Mouse (Mus musculus) MEL (cell line): ENCODE measurements around the gene Zgrf1. TPM values are rescaled to one million over a fixed set of nuclear protein-coding genes. Genes with fewer than 3 reads are reported as not detected.

ENCODE experiments used
- DNase-seq: peaks from one replicate; pipeline ENCODE4 v3.0.0; 2011; ENCODE audit warnings: low read depth, low spot score
- H3K27ac ChIP-seq: 2 replicates; pipeline ENCODE4 v1.5.1; 2012; ENCODE audit warnings: low read depth, mild to moderate bottlenecking, control low read depth, low read length, moderate library complexity; ENCODE audit not compliant: control insufficient read depth
- H3K27me3 ChIP-seq, 2 experiments: fragments of 150-350 bp in 1 of 2; sonication (generic) in 1 of 2; 2 replicates each; pipeline ENCODE4 v1.6.1; 2012; ENCODE audit warnings: low read length in 2 of 2, mild to moderate bottlenecking in 2 of 2, improper control_type of control experiment in 1 of 2, moderate library complexity in 1 of 2; ENCODE audit not compliant: insufficient read depth in 2 of 2, control insufficient read depth in 1 of 2
- H3K36me3 ChIP-seq, 2 experiments: 2 replicates each; pipeline ENCODE4 v1.6.1; 2012 to 2014; ENCODE audit warnings: low read length in 2 of 2, improper control_type of control experiment in 1 of 2, inconsistent platforms in 1 of 2, mild to moderate bottlenecking in 1 of 2; ENCODE audit not compliant: insufficient read depth in 2 of 2, control insufficient read depth in 1 of 2
- H3K4me1 ChIP-seq, 2 experiments: fragments of 150-350 bp in 1 of 2; sonication (generic) in 1 of 2; 2 replicates each; pipeline ENCODE4 v1.6.1; 2012; ENCODE audit warnings: low read length in 2 of 2, improper control_type of control experiment in 1 of 2, mild to moderate bottlenecking in 1 of 2; ENCODE audit not compliant: insufficient read depth in 2 of 2, control insufficient read depth in 1 of 2
- H3K4me3 ChIP-seq, 2 experiments: fragments of 150-350 bp in 1 of 2; sonication (generic) in 1 of 2; 2 replicates each; pipeline ENCODE4 v1.5.1; 2012; ENCODE audit warnings: low read depth in 2 of 2, low read length in 2 of 2, mild to moderate bottlenecking in 2 of 2, moderate library complexity in 2 of 2, control low read depth in 1 of 2, improper control_type of control experiment in 1 of 2; ENCODE audit not compliant: control insufficient read depth in 1 of 2, insufficient read depth in 1 of 2
- H3K79me2 ChIP-seq: 2 replicates; pipeline ENCODE4 v1.6.1; 2012; ENCODE audit warnings: mild to moderate bottlenecking, low read length, moderate library complexity; ENCODE audit not compliant: control insufficient read depth, poor library complexity, insufficient read depth
- H3K9ac ChIP-seq: 2 replicates; pipeline ENCODE4 v1.6.1; 2012; ENCODE audit warnings: low read depth, mild to moderate bottlenecking, control low read depth, low read length, moderate library complexity; ENCODE audit not compliant: control insufficient read depth, poor library complexity, severe bottlenecking
- H3K9me3 ChIP-seq: fragments of 150-350 bp; sonication (generic); replicated peaks from 2 replicates; pipeline ENCODE4 v1.6.1; 2012; ENCODE audit warnings: mild to moderate bottlenecking, low read length, improper control_type of control experiment, moderate library complexity; ENCODE audit not compliant: insufficient read depth
- CHD1 ChIP-seq: IDR thresholded peaks from 2 replicates; pipeline ENCODE4 v1.6.1; 2012; ENCODE audit warnings: low read depth, mild to moderate bottlenecking, inconsistent platforms, low read length, improper control_type of control experiment
- CTCF ChIP-seq, 3 experiments: IDR thresholded peaks in 2 of 3; conservative IDR thresholded peaks in 1 of 3; 2 replicates each; pipeline ENCODE4 v1.5.1; 2011 to 2012; ENCODE audit warnings: low read length in 3 of 3, low read depth in 2 of 3, mild to moderate bottlenecking in 2 of 3, improper control_type of control experiment in 1 of 3, inconsistent platforms in 1 of 3, mixed read lengths in 1 of 3, moderate library complexity in 1 of 3; ENCODE audit not compliant: control insufficient read depth in 1 of 3, insufficient read depth in 1 of 3, poor library complexity in 1 of 3, severe bottlenecking in 1 of 3
- ELF1 ChIP-seq: IDR thresholded peaks from 2 replicates; pipeline ENCODE4 v1.6.1; 2014; ENCODE audit warnings: low read depth, mild to moderate bottlenecking, inconsistent platforms, low read length, improper control_type of control experiment, moderate library complexity
- EP300 ChIP-seq, 2 experiments: IDR thresholded peaks; 2 replicates each; pipeline ENCODE4 v1.6.1; 2011; ENCODE audit warnings: improper control_type of control experiment in 2 of 2, low read length in 2 of 2, low read depth in 1 of 2, mild to moderate bottlenecking in 1 of 2
- JUND ChIP-seq: IDR thresholded peaks from 2 replicates; pipeline ENCODE4 v1.6.1; 2011; ENCODE audit warnings: low read depth, mild to moderate bottlenecking, improper control_type of control experiment, low read length
- MAX ChIP-seq: IDR thresholded peaks from 2 replicates; pipeline ENCODE4 v1.6.1; 2011; ENCODE audit warnings: low read length, improper control_type of control experiment
- MAZ ChIP-seq: IDR thresholded peaks from 2 replicates; pipeline ENCODE4 v1.6.1; 2012; ENCODE audit warnings: low read depth, mild to moderate bottlenecking, inconsistent platforms, low read length, improper control_type of control experiment
- MEF2A ChIP-seq: IDR thresholded peaks from 2 replicates; pipeline ENCODE4 v1.6.1; 2014; ENCODE audit warnings: low read depth, mild to moderate bottlenecking, inconsistent platforms, low read length, improper control_type of control experiment; ENCODE audit not compliant: poor library complexity, insufficient replicate concordance, severe bottlenecking; ENCODE audit errors: extremely low read depth
- MXI1 ChIP-seq: IDR thresholded peaks from 2 replicates; pipeline ENCODE4 v1.6.1; 2011; ENCODE audit warnings: mild to moderate bottlenecking, low read depth, low read length, improper control_type of control experiment
- MYC ChIP-seq: IDR thresholded peaks from 2 replicates; pipeline ENCODE4 v1.6.1; 2011; ENCODE audit warnings: low read depth, mild to moderate bottlenecking, low read length, improper control_type of control experiment, moderate library complexity
- NELFE ChIP-seq: IDR thresholded peaks from 2 replicates; pipeline ENCODE4 v1.6.1; 2011; ENCODE audit warnings: low read depth, low read length, improper control_type of control experiment
- NRF1 ChIP-seq: IDR thresholded peaks from 2 replicates; pipeline ENCODE4 v1.6.1; 2014; ENCODE audit warnings: low read depth, mild to moderate bottlenecking, inconsistent platforms, low read length, improper control_type of control experiment, moderate library complexity; ENCODE audit not compliant: poor library complexity, insufficient read depth, severe bottlenecking
- POLR2A ChIP-seq, 2 experiments: IDR thresholded peaks; 2 replicates each; pipeline ENCODE4 v1.6.1; 2011 to 2012; ENCODE audit warnings: low read length in 2 of 2, mild to moderate bottlenecking in 2 of 2, control low read depth in 1 of 2, improper control_type of control experiment in 1 of 2, low read depth in 1 of 2, moderate library complexity in 1 of 2; ENCODE audit not compliant: control insufficient read depth in 1 of 2, insufficient read depth in 1 of 2, poor library complexity in 1 of 2
- RAD21 ChIP-seq: IDR thresholded peaks from 2 replicates; pipeline ENCODE4 v1.6.1; 2011; ENCODE audit warnings: mild to moderate bottlenecking, low read depth, low read length, improper control_type of control experiment
- RCOR1 ChIP-seq: IDR thresholded peaks from 2 replicates; pipeline ENCODE4 v1.6.1; 2012; ENCODE audit warnings: low read depth, mild to moderate bottlenecking, inconsistent platforms, low read length, improper control_type of control experiment
- SIN3A ChIP-seq: IDR thresholded peaks from 2 replicates; pipeline ENCODE4 v1.6.1; 2012; ENCODE audit warnings: low read length, improper control_type of control experiment, inconsistent platforms
- SMC3 ChIP-seq: IDR thresholded peaks from 2 replicates; pipeline ENCODE4 v1.6.1; 2011; ENCODE audit warnings: low read depth, low read length, improper control_type of control experiment
- TCF12 ChIP-seq: IDR thresholded peaks from 2 replicates; pipeline ENCODE4 v1.6.1; 2014; ENCODE audit warnings: low read depth, mild to moderate bottlenecking, inconsistent platforms, low read length, improper control_type of control experiment, moderate library complexity
- UBTF ChIP-seq: IDR thresholded peaks from 2 replicates; pipeline ENCODE4 v1.6.1; 2012; ENCODE audit warnings: low read depth, mild to moderate bottlenecking, inconsistent platforms, low read length, improper control_type of control experiment, moderate library complexity, borderline replicate concordance; ENCODE audit not compliant: insufficient read depth
- USF2 ChIP-seq, 2 experiments: IDR thresholded peaks; 2 replicates each; pipeline ENCODE4 v1.6.1; 2011 to 2012; ENCODE audit warnings: improper control_type of control experiment in 2 of 2, low read length in 2 of 2, borderline replicate concordance in 1 of 2, inconsistent platforms in 1 of 2, low read depth in 1 of 2, mild to moderate bottlenecking in 1 of 2; ENCODE audit not compliant: insufficient read depth in 1 of 2
- ZNF384 ChIP-seq: IDR thresholded peaks from 2 replicates; pipeline ENCODE4 v1.6.1; 2012; ENCODE audit warnings: low read depth, mild to moderate bottlenecking, inconsistent platforms, low read length, improper control_type of control experiment
- polyA plus RNA-seq, 2 experiments: library from polyadenylated mRNA; stranded (reverse) in 1 of 2; unstranded in 1 of 2; fragments of >175 nt in 1 of 2; fragments of >200 nt in 1 of 2; gene quantifications; 2 replicates each; pipeline versions ENCODE4 v1.2.1 to v1.2.4; 2012; ENCODE audit warnings: low replicate concordance in 2 of 2, low read depth in 1 of 2; ENCODE audit not compliant: insufficient read length in 2 of 2, insufficient read depth in 1 of 2, missing spikeins in 1 of 2
- total RNA-seq: library from RNA; depleted of rRNA; stranded (reverse); fragments of 300-350 nt; gene quantifications from 2 replicates; pipeline ENCODE4 v1.2.3, GENCODE M21; 2012

The Zgrf1 gene
- total and polyA plus RNA-seq, 3 experiments = 6.7 to 8.2 TPM; not detected in 1

DNA sequence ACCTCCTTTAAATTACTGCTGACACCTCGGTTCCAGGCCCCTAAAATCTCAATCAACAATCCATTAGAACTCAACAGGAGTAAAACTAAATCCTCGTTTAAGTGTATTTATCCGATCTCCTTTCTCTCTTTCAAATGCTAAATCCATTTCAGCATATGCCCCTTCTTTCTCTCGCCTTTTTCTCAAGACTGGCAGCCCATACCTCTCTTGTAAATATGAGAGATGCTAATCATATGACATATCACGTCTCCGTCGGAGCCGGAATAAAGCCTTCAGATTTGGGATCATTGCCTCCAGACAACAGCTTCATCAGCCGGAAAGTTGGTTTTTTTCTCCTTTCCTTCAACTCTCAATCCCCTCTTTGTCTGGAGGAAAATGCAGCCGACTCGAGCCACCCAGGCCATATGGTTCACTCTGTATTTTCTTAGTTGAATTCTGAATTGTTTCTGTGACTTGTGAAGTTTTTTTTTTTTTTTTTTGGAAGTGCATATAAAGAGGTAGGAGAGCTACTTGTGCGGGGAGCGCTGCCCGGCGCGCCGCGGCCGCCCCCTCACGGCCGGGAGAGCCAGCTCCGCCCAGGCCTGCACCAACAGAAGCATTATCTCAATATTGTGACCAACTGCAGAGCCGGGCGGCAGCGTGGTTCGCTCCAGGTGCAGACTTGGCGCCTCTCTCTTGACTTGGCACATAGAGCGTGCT is 72.6 kb downstream of the Zgrf1 start:
- Histone ChIP-seq H3K9ac (peak overlapping the region; percentile 52), H3K4me3 (peak overlapping the region; percentile 53 to 85), H3K27me3 (no peaks in the 10 kb centered on the region; a peak in 2 of 4 replicates), H3K4me1 (no peaks in the 10 kb centered on the region), H3K27ac (no peak overlapping the region), H3K36me3 (peaks cover 0 to 3% of the 10 kb centered on the region in 2 experiments; a peak in 1 of 4 replicates), H3K79me2 (no peaks in the 10 kb centered on the region; the same call in 1 of the 2 replicates), H3K9me3 (no peaks in the 10 kb centered on the region)
- TF ChIP-seq EP300 (IDR thresholded peaks at IDR 0.05; ENCODE audit: low read depth in 1 of 2, low read length in 2 of 2) (no peak), USF2 (IDR thresholded peaks at IDR 0.05; ENCODE audit: borderline replicate concordance in 1 of 2, insufficient read depth in 1 of 2, low read depth in 1 of 2, low read length in 2 of 2) (no peak), CHD1 (no peak), CTCF (IDR thresholded peaks at IDR 0.05 in 2 of 3, conservative IDR thresholded peaks at IDR 0.05 in 1 of 3; ENCODE audit: control insufficient read depth in 1 of 3, insufficient read depth in 1 of 3, low read depth in 2 of 3, low read length in 3 of 3, poor library complexity in 1 of 3, severe bottlenecking in 1 of 3) (peak in 2 of 3 experiments; percentile 45 to 60; a peak in 4 of 6 replicates), ELF1 (no peak), MEF2A (no peak), MXI1 (peak; percentile 80), UBTF (no peak; the same call in 1 of the 2 replicates), RCOR1 (no peak), MYC (peak; percentile 60; the same call in 1 of the 2 replicates), NELFE (no peak), RAD21 (peak; percentile 29), MAX (peak; percentile 65; the same call in 1 of the 2 replicates), JUND (no peak), POLR2A (IDR thresholded peaks at IDR 0.05; ENCODE audit: control insufficient read depth in 1 of 2, insufficient read depth in 1 of 2, low read depth in 1 of 2, low read length in 2 of 2, poor library complexity in 1 of 2) (no peak), SMC3 (peak; percentile 43), SIN3A (peak; percentile 41), ZNF384 (peak; percentile 88), TCF12 (0 out of 2 replicates have a peak, but pooled peaks have one; percentile 16), MAZ (peak; percentile 75; the same call in 1 of the 2 replicates), NRF1 (no peak)
- peak; percentile 81 for DNase-seq
